Mouse (Mus musculus): ENCODE measurements at regions not wholly inside any gene's neighbourhood (a gene's known extent, or its start where the extent isn't known, plus 50 kb on each side); places are given as distances from the start of the nearest gene placed in this dataset.

DNA sequence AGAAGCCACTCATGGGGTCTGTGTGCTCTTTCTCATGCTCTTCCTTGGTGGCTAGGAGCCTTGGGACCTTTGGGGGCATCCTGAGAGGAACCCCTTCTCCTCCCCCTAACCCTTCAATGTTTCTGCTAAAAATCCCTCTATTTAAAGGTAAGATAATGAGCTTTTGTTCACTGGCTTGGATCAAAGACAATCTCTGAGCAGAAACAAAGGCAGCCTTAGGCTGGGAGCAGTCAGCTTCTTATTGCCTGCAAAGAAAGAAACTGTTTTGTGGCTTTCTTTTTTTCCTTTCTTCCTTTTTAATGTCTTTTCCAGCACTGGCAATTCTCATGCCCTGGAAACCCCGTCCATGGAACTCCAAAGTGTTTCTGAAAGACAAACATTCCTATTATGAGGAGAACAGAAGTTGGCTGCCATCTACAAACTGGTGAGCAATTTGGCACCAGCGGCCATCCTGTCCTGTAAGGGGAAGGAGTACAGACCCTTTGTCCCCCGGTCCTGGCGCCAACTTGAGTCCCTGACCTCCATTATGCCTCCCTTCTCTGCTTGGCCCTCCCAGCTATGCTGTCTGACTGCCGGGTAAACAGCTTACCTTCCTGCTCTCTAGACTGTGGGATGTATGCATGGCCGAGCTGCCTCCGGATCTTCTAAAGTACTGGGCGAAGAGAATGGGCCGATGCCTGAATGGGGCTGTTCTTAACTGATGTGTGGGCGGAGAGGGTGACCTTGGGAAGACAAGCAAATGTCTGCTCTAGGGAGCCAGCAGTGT lies 56.4 kb upstream of the Pabpc6 start:
- H3K27me3 ChIP-seq (ENCODE audit: control insufficient read depth, insufficient read depth, low read length) = no peaks in the 10 kb centered on the region
- no peaks in the 10 kb centered on the region for H3K4me1 ChIP-seq (ENCODE audit: control insufficient read depth, insufficient read depth, low read length)
- no peaks in the 10 kb centered on the region for H3K36me3 ChIP-seq (ENCODE audit: control insufficient read depth, insufficient read depth, low read length)
- WGBS = 70% methylated on average over 10 of the region's 10 CpGs
- H3K4me2 ChIP-seq (replicated peaks; ENCODE audit: low read depth, low read length) = no peak overlapping the region
- no peak overlapping the region for H3K27ac ChIP-seq (ENCODE audit: low read length)
- no peak for ATAC-seq (ENCODE audit: insufficient number of reproducible peaks, insufficient read depth, low FRiP score, low read depth)
- no peak overlapping the region for H3K4me3 ChIP-seq (ENCODE audit: low read depth, low read length)
- H3K9me3 ChIP-seq (ENCODE audit: control insufficient read depth, low read depth, low read length) = no peaks in the 10 kb centered on the region
- no peak overlapping the region for H3K9ac ChIP-seq (replicated peaks; ENCODE audit: low read depth, low read length)

DNA sequence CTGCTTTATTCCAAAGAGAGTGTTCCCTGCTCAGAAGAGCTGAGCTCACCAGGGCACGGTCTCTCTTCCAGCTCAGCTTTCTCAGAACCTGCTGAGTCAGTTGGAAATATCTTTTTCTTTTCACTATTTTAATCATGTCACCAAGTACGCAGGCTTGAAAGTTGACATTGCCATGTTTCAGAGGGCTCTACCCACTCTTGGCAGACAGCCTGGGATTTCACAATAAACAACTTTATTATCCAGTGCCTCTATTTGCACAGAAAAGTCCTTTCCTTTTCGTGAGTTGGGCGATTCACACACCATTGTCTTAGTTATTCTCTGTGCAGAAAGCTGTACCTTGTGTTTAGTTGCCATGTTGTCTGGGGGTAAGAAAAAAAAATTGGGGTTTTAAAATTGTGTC lies 54.0 kb upstream of the Pabpc6 start:
- no peak overlapping the region for H3K27ac ChIP-seq (ENCODE audit: low read length)
- no peaks in the 10 kb centered on the region for H3K4me1 ChIP-seq (ENCODE audit: control insufficient read depth, insufficient read depth, low read length)
- no peak for ATAC-seq (ENCODE audit: insufficient number of reproducible peaks, insufficient read depth, low FRiP score, low read depth)
- no peak overlapping the region for H3K4me2 ChIP-seq (replicated peaks; ENCODE audit: low read depth, low read length)
- H3K9ac ChIP-seq (replicated peaks; ENCODE audit: low read depth, low read length) = no peak overlapping the region
- H3K27me3 ChIP-seq (ENCODE audit: control insufficient read depth, insufficient read depth, low read length) = no peaks in the 10 kb centered on the region
- H3K4me3 ChIP-seq (ENCODE audit: low read depth, low read length) = no peak overlapping the region
- H3K9me3 ChIP-seq (ENCODE audit: control insufficient read depth, low read depth, low read length) = no peaks in the 10 kb centered on the region
- H3K36me3 ChIP-seq (ENCODE audit: control insufficient read depth, insufficient read depth, low read length) = no peaks in the 10 kb centered on the region
- WGBS = 41% methylated on average over 4 of the region's 4 CpGs

DNA sequence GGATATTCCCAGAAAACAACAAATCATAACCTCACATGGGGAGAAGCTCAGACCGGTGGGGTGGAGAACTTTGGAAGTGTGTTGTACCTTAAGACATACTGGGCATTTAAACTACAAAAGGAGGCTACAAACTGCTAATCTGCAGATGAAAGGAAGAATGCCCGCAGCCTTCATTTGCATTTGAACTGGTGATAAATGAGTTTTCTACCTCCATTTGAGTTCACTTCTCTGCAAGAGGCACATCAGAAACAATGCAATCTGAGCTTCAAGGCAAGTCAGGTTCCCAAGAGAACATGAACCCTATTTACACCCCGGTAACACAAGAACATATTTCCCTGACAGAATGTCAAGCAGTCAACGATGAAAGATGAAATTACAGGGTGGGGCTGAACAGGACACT lies 53.2 kb upstream of the Pabpc6 start:
- Histone ChIP-seq H3K4me2 (replicated peaks; ENCODE audit: low read depth, low read length) (no peak overlapping the region), H3K36me3 (ENCODE audit: control insufficient read depth, insufficient read depth, low read length) (no peaks in the 10 kb centered on the region), H3K27ac (ENCODE audit: low read length) (no peak overlapping the region), H3K4me3 (ENCODE audit: low read depth, low read length) (no peak overlapping the region), H3K9me3 (ENCODE audit: control insufficient read depth, low read depth, low read length) (no peaks in the 10 kb centered on the region), H3K9ac (replicated peaks; ENCODE audit: low read depth, low read length) (no peak overlapping the region), H3K4me1 (ENCODE audit: control insufficient read depth, insufficient read depth, low read length) (no peaks in the 10 kb centered on the region), H3K27me3 (ENCODE audit: control insufficient read depth, insufficient read depth, low read length) (no peaks in the 10 kb centered on the region)
- no peak for ATAC-seq (ENCODE audit: insufficient number of reproducible peaks, insufficient read depth, low FRiP score, low read depth)
- 10% methylated on average over 4 of the region's 4 CpGs for WGBS

All from stomach, embryonic 14.5 days (tissue).